Mouse (Mus musculus): ENCODE measurements around the gene Pnpo. TPM values are rescaled to one million over a fixed set of nuclear protein-coding genes. Genes with fewer than 3 reads are reported as not detected.

Pnpo gene
- polyA plus RNA-seq, 1 experiment from 2014 or later, result 26.7 TPM

- DNase-seq (ENCODE audit: low spot score) (no peak), ATAC-seq (replicated peaks; ENCODE audit: insufficient number of reproducible peaks, low FRiP score, low TSS enrichment, low read depth) (no peak)
- peak overlapping the region; percentile 67 for H3K4me2 ChIP-seq (ENCODE audit: low read depth, low read length)
- WGBS, result 54% methylated on average over 3 of the region's 3 CpGs
- no peaks in the 10 kb centered on the region for H3K4me1 ChIP-seq (ENCODE audit: control insufficient read depth, insufficient read depth, low read length)
- peak overlapping the region; percentile 84; the same call in 1 of the 2 replicates for H3K27ac ChIP-seq (replicated peaks; ENCODE audit: low read depth, low read length)
- no peaks in the 10 kb centered on the region for H3K36me3 ChIP-seq (replicated peaks; ENCODE audit: control insufficient read depth, insufficient read depth, low read depth, low read length)
- H3K9ac ChIP-seq (replicated peaks; ENCODE audit: low read length), result peak overlapping the region; percentile 93
- no peaks in the 10 kb centered on the region for H3K9me3 ChIP-seq (replicated peaks; ENCODE audit: control insufficient read depth, low read length)
- H3K27me3 ChIP-seq (ENCODE audit: control insufficient read depth, insufficient read depth, low read length), result no peaks in the 10 kb centered on the region
- H3K4me3 ChIP-seq (ENCODE audit: low read depth, low read length), result peak overlapping the region; percentile 79
Measured at GRCm38 (mm10) chr11:96976379-96976687, 32.5 kb upstream of the Pnpo start.

- no peak overlapping the region for H3K27ac ChIP-seq (replicated peaks; ENCODE audit: low read depth, low read length)
- 79% methylated on average over 10 of the region's 10 CpGs for WGBS
- no peaks in the 10 kb centered on the region for H3K36me3 ChIP-seq (replicated peaks; ENCODE audit: control insufficient read depth, insufficient read depth, low read depth, low read length)
- no peaks in the 10 kb centered on the region for H3K9me3 ChIP-seq (replicated peaks; ENCODE audit: control insufficient read depth, low read length)
- no peak for DNase-seq (ENCODE audit: low spot score)
- no peak for ATAC-seq (replicated peaks; ENCODE audit: insufficient number of reproducible peaks, low FRiP score, low TSS enrichment, low read depth)
- peak overlapping the region; percentile 67 for H3K4me2 ChIP-seq (ENCODE audit: low read depth, low read length)
- no peaks in the 10 kb centered on the region for H3K27me3 ChIP-seq (ENCODE audit: control insufficient read depth, insufficient read depth, low read length)
- peak overlapping the region; percentile 79; the same call in 1 of the 2 replicates for H3K4me3 ChIP-seq (ENCODE audit: low read depth, low read length)
- H3K9ac ChIP-seq (replicated peaks; ENCODE audit: low read length), result no peak overlapping the region
- H3K4me1 ChIP-seq (ENCODE audit: control insufficient read depth, insufficient read depth, low read length), result no peaks in the 10 kb centered on the region
Measured at GRCm38 (mm10) chr11:96975511-96976378, 32.0 kb upstream of the Pnpo start.

- no peak overlapping the region for H3K9ac ChIP-seq (replicated peaks; ENCODE audit: low read length)
- no peak overlapping the region for H3K4me3 ChIP-seq (ENCODE audit: low read depth, low read length)
- H3K36me3 ChIP-seq (replicated peaks; ENCODE audit: control insufficient read depth, insufficient read depth, low read depth, low read length), result no peaks in the 10 kb centered on the region
- WGBS, result 81% methylated on average over 5 of the region's 5 CpGs
- no peak overlapping the region for H3K4me2 ChIP-seq (ENCODE audit: low read depth, low read length)
- no peaks in the 10 kb centered on the region; the same call in 1 of the 2 replicates for H3K4me1 ChIP-seq (ENCODE audit: control insufficient read depth, insufficient read depth, low read length)
- DNase-seq (ENCODE audit: low spot score) (no peak), ATAC-seq (replicated peaks; ENCODE audit: insufficient number of reproducible peaks, low FRiP score, low TSS enrichment, low read depth) (no peak)
- no peak overlapping the region for H3K27ac ChIP-seq (replicated peaks; ENCODE audit: low read depth, low read length)
- no peaks in the 10 kb centered on the region for H3K27me3 ChIP-seq (ENCODE audit: control insufficient read depth, insufficient read depth, low read length)
- H3K9me3 ChIP-seq (replicated peaks; ENCODE audit: control insufficient read depth, low read length), result no peaks in the 10 kb centered on the region
Measured at GRCm38 (mm10) chr11:96974813-96975212, 31.0 kb upstream of the Pnpo start.

GRCm38 (mm10) chr11:96973426-96973964 lies 29.7 kb upstream of the Pnpo start:
- WGBS, result 85% methylated on average over 5 of the region's 5 CpGs
- no peaks in the 10 kb centered on the region for H3K9me3 ChIP-seq (replicated peaks; ENCODE audit: control insufficient read depth, low read length)
- H3K27ac ChIP-seq (replicated peaks; ENCODE audit: low read depth, low read length), result no peak overlapping the region
- ATAC-seq (replicated peaks; ENCODE audit: insufficient number of reproducible peaks, low FRiP score, low TSS enrichment, low read depth) (no peak), DNase-seq (ENCODE audit: low spot score) (no peak)
- H3K4me2 ChIP-seq (ENCODE audit: low read depth, low read length), result no peak overlapping the region
- H3K36me3 ChIP-seq (replicated peaks; ENCODE audit: control insufficient read depth, insufficient read depth, low read depth, low read length), result no peaks in the 10 kb centered on the region
- H3K4me1 ChIP-seq (ENCODE audit: control insufficient read depth, insufficient read depth, low read length), result no peaks in the 10 kb centered on the region; the same call in 1 of the 2 replicates
- H3K4me3 ChIP-seq (ENCODE audit: low read depth, low read length), result no peak overlapping the region
- H3K27me3 ChIP-seq (ENCODE audit: control insufficient read depth, insufficient read depth, low read length), result no peaks in the 10 kb centered on the region
- H3K9ac ChIP-seq (replicated peaks; ENCODE audit: low read length), result no peak overlapping the region; the same call in 1 of the 2 replicates

DNA sequence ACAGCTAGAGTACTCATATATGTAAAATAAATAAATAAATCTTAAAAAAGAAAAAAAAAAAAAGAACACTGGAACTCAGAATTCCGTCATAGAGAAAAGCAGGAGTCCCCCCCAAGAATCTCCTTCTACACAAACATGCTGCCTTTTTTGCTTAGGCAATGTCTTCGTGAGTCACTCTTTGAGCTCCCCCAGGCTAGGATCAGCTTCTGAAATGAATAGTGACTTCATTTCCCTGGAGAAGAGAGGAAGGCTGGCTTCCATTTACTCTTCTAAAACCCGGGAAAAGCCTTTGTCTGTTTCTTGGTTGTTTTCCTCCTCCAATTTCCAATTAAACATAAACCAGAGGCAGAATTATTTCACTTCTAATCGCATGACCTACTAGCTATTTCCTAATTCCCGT lies 29.1 kb upstream of the Pnpo start:
- Histone ChIP-seq H3K27me3 (ENCODE audit: control insufficient read depth, insufficient read depth, low read length) (no peaks in the 10 kb centered on the region), H3K27ac (replicated peaks; ENCODE audit: low read depth, low read length) (no peak overlapping the region), H3K4me2 (ENCODE audit: low read depth, low read length) (no peak overlapping the region), H3K4me3 (ENCODE audit: low read depth, low read length) (no peak overlapping the region), H3K9me3 (replicated peaks; ENCODE audit: control insufficient read depth, low read length) (no peaks in the 10 kb centered on the region), H3K9ac (replicated peaks; ENCODE audit: low read length) (no peak overlapping the region), H3K36me3 (replicated peaks; ENCODE audit: control insufficient read depth, insufficient read depth, low read depth, low read length) (no peaks in the 10 kb centered on the region), H3K4me1 (ENCODE audit: control insufficient read depth, insufficient read depth, low read length) (no peaks in the 10 kb centered on the region; the same call in 1 of the 2 replicates)
- no peak for ATAC-seq (replicated peaks; ENCODE audit: insufficient number of reproducible peaks, low FRiP score, low TSS enrichment, low read depth)
- DNase-seq (ENCODE audit: low spot score), result no peak
- WGBS, result 68% methylated on average over 5 of the region's 5 CpGs

- no peaks in the 10 kb centered on the region; the same call in 1 of the 2 replicates for H3K4me1 ChIP-seq (ENCODE audit: control insufficient read depth, insufficient read depth, low read length)
- H3K36me3 ChIP-seq (replicated peaks; ENCODE audit: control insufficient read depth, insufficient read depth, low read depth, low read length), result no peaks in the 10 kb centered on the region
- no peaks in the 10 kb centered on the region for H3K9me3 ChIP-seq (replicated peaks; ENCODE audit: control insufficient read depth, low read length)
- H3K4me3 ChIP-seq (ENCODE audit: low read depth, low read length), result no peak overlapping the region
- no peak overlapping the region for H3K4me2 ChIP-seq (ENCODE audit: low read depth, low read length)
- no peak for DNase-seq (ENCODE audit: low spot score)
- ATAC-seq (replicated peaks; ENCODE audit: insufficient number of reproducible peaks, low FRiP score, low TSS enrichment, low read depth), result no peak
- H3K27ac ChIP-seq (replicated peaks; ENCODE audit: low read depth, low read length), result no peak overlapping the region
- no peaks in the 10 kb centered on the region for H3K27me3 ChIP-seq (ENCODE audit: control insufficient read depth, insufficient read depth, low read length)
- no peak overlapping the region for H3K9ac ChIP-seq (replicated peaks; ENCODE audit: low read length)
- WGBS, result 84% methylated on average over 3 of the region's 3 CpGs
Measured at GRCm38 (mm10) chr11:96970341-96970740, 26.6 kb upstream of the Pnpo start.

GRCm38 (mm10) chr11:96969746-96970145 lies 26.0 kb upstream of the Pnpo start:
- H3K27ac ChIP-seq (replicated peaks; ENCODE audit: low read depth, low read length), result no peak overlapping the region
- H3K9ac ChIP-seq (replicated peaks; ENCODE audit: low read length), result 0 out of 2 replicates have a peak overlapping the region, but pooled peaks have one; percentile 9

DNA sequence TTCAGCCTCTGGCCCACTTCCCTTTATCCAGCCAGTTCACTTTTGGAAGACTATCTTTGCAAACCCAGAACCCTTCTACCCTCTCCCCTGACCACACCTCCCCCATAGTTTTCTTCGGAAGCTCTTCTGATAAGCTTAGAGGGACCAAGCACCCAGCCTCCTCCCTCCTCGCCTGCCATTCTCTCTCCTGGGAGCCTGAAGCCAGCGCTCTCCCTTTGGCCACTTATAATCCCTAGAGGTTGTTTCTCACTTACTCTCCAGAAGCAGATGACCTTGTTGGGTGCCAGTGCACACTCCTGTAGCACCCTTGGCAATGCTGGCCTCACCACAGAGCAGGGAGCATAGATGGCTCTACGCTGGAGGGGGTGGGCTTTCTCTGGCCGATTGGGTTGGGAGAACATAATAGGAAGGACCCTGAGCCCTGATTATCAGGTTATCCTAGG lies 25.5 kb upstream of the Pnpo start:
- Histone ChIP-seq H3K9me3 (replicated peaks; ENCODE audit: control insufficient read depth, low read length) (no peaks in the 10 kb centered on the region), H3K27me3 (ENCODE audit: control insufficient read depth, insufficient read depth, low read length) (no peaks in the 10 kb centered on the region), H3K36me3 (replicated peaks; ENCODE audit: control insufficient read depth, insufficient read depth, low read depth, low read length) (no peaks in the 10 kb centered on the region), H3K27ac (replicated peaks; ENCODE audit: low read depth, low read length) (no peak overlapping the region), H3K4me2 (ENCODE audit: low read depth, low read length) (no peak overlapping the region), H3K4me3 (ENCODE audit: low read depth, low read length) (no peak overlapping the region), H3K9ac (replicated peaks; ENCODE audit: low read length) (no peak overlapping the region), H3K4me1 (ENCODE audit: control insufficient read depth, insufficient read depth, low read length) (no peaks in the 10 kb centered on the region; the same call in 1 of the 2 replicates)
- 73% methylated on average over 5 of the region's 5 CpGs for WGBS
- no peak for ATAC-seq (replicated peaks; ENCODE audit: insufficient number of reproducible peaks, low FRiP score, low TSS enrichment, low read depth)
- DNase-seq (ENCODE audit: low spot score), result no peak

More at GRCm38 (mm10) chr11:96969746-96970145, 26.0 kb upstream of the Pnpo start:
- H3K4me1 ChIP-seq (ENCODE audit: control insufficient read depth, insufficient read depth, low read length), result no peaks in the 10 kb centered on the region; the same call in 1 of the 2 replicates
- H3K4me3 ChIP-seq (ENCODE audit: low read depth, low read length), result no peak overlapping the region
- DNase-seq (ENCODE audit: low spot score) (no peak), ATAC-seq (replicated peaks; ENCODE audit: insufficient number of reproducible peaks, low FRiP score, low TSS enrichment, low read depth) (no peak)
- H3K9me3 ChIP-seq (replicated peaks; ENCODE audit: control insufficient read depth, low read length), result no peaks in the 10 kb centered on the region
- H3K36me3 ChIP-seq (replicated peaks; ENCODE audit: control insufficient read depth, insufficient read depth, low read depth, low read length), result no peaks in the 10 kb centered on the region
- H3K4me2 ChIP-seq (ENCODE audit: low read depth, low read length), result no peak overlapping the region
- WGBS, result 65% methylated on average over 1 of the region's 1 CpGs
- H3K27me3 ChIP-seq (ENCODE audit: control insufficient read depth, insufficient read depth, low read length), result no peaks in the 10 kb centered on the region

All from embryonic facial prominence, embryonic 11.5 days (tissue).